In genomic region chr2:58535233-58535632, GRCm38 (mm10) we compare ENCODE assay signal across 16 mouse cellular contexts. TPM values are rescaled to one million over a fixed set of nuclear protein-coding genes. Genes with fewer than 3 reads are reported as not detected.
DNase-seq lines count a peak whose midpoint lies in the region; ATAC-seq and TF ChIP-seq lines count a peak whose summit lies in the region.
"Had no signal": no experiment of that assay in that cellular context is flagged by ENCODE, and none has a peak within 500 bp of the region (broad histone marks: within the 10 kb centered on the region; RNA-seq: fewer than 3 reads in every experiment).

No protein-coding gene starts in this region.

- TF ChIP-seq POLR2A in small intestine, adult 2 months (IDR thresholded peaks at IDR 0.05; ENCODE audit: low read depth, low read length): no peak

- intact Hi-C loops in heart, postnatal 25 days (cut with DNase I): no loop called here

- H3K27ac ChIP-seq in heart, embryonic 13.5 days (replicated peaks): peak overlapping the region; percentile 94
- peak overlapping the region; percentile 82 for H3K27ac ChIP-seq in small intestine, adult 2 months (ENCODE audit: insufficient read depth, low read depth, low read length)
- no peak overlapping the region for H3K27ac ChIP-seq in hindbrain, postnatal 0 days
- H3K27ac ChIP-seq: midbrain, embryonic 12.5 days; stomach, embryonic 15.5 days had no signal

- H3K9ac ChIP-seq in heart, embryonic 13.5 days: no peak overlapping the region
- H3K9ac ChIP-seq in hindbrain, postnatal 0 days (replicated peaks; ENCODE audit: low read length): no peak overlapping the region
- H3K9ac ChIP-seq: limb, embryonic 12.5 days; midbrain, embryonic 12.5 days; stomach, embryonic 15.5 days had no signal

- peaks cover 16% of the 10 kb centered on the region; the same call in 1 of the 2 replicates for H3K36me3 ChIP-seq in heart, embryonic 13.5 days
- H3K36me3 ChIP-seq in small intestine, adult 2 months (ENCODE audit: control insufficient read depth, insufficient read depth, low read length): no peaks in the 10 kb centered on the region
- H3K36me3 ChIP-seq in hindbrain, postnatal 0 days (ENCODE audit: insufficient read depth, low read length): no peaks in the 10 kb centered on the region
- H3K36me3 ChIP-seq: midbrain, embryonic 12.5 days; stomach, embryonic 15.5 days had no signal

- TF ChIP-seq CTCF in small intestine, adult 2 months (IDR thresholded peaks at IDR 0.05; ENCODE audit: extremely low read depth, insufficient read length, insufficient replicate concordance, low read depth, low read length): no peak
- no peak for TF ChIP-seq CTCF in hindbrain, postnatal 0 days (IDR thresholded peaks at IDR 0.05; ENCODE audit: low read depth)

- no peak for DNase-seq in heart, postnatal 25 days (ENCODE audit: low spot score)
- DNase-seq in kidney, adult 8-10 months: peak; percentile 82 to 89
- DNase-seq in kidney, postnatal 4 days: peak; percentile 31 to 63
- DNase-seq in T-cell, adult 2 months (ENCODE audit: low spot score): no peak
- no peak for DNase-seq in ovary, postnatal 10 days (ENCODE audit: low spot score)
- no peak for DNase-seq in hindbrain, postnatal 0 days (ENCODE audit: low spot score)
- DNase-seq: lung, postnatal 14 days; right cerebral cortex, postnatal 4 days; thymus, postnatal 25 days had no signal

- no peaks in the 10 kb centered on the region for H3K9me3 ChIP-seq in heart, embryonic 13.5 days
- H3K9me3 ChIP-seq in hindbrain, postnatal 0 days (ENCODE audit: low read length): no peaks in the 10 kb centered on the region
- H3K9me3 ChIP-seq: limb, embryonic 12.5 days; midbrain, embryonic 12.5 days; stomach, embryonic 15.5 days had no signal

- peaks cover 100% of the 10 kb centered on the region for H3K4me1 ChIP-seq in heart, embryonic 13.5 days
- peaks cover 26% of the 10 kb centered on the region for H3K4me1 ChIP-seq in small intestine, adult 2 months (ENCODE audit: control insufficient read depth, insufficient read depth, insufficient read length, low read length)
- H3K4me1 ChIP-seq in hindbrain, postnatal 0 days (ENCODE audit: insufficient read depth, low read length): peaks cover 37% of the 10 kb centered on the region

- peak overlapping the region; percentile 32 for H3K4me2 ChIP-seq in heart, embryonic 13.5 days
- no peak overlapping the region for H3K4me2 ChIP-seq in hindbrain, postnatal 0 days (ENCODE audit: low read depth, low read length)
- H3K4me2 ChIP-seq: limb, embryonic 12.5 days; midbrain, embryonic 12.5 days; stomach, embryonic 15.5 days had no signal

- no peak for ATAC-seq in heart, embryonic 13.5 days (ENCODE audit: extremely low read depth, insufficient number of reproducible peaks, low FRiP score, low TSS enrichment)
- no peak for ATAC-seq in hindbrain, postnatal 0 days

- WGBS in heart, embryonic 13.5 days: 24% methylated on average over 8 of the region's 8 CpGs
- WGBS in small intestine, adult 2 months: 32% methylated on average over 8 of the region's 8 CpGs
- 83% methylated on average over 8 of the region's 8 CpGs for WGBS in hindbrain, postnatal 0 days

- no peaks in the 10 kb centered on the region for H3K27me3 ChIP-seq in heart, embryonic 13.5 days (replicated peaks)
- H3K27me3 ChIP-seq in small intestine, adult 2 months (ENCODE audit: control insufficient read depth, insufficient read depth, low read length): no peaks in the 10 kb centered on the region
- H3K27me3 ChIP-seq in hindbrain, postnatal 0 days (ENCODE audit: insufficient read depth, low read length): no peaks in the 10 kb centered on the region
- H3K27me3 ChIP-seq: limb, embryonic 12.5 days; midbrain, embryonic 12.5 days; stomach, embryonic 15.5 days had no signal

- no peak overlapping the region for H3K4me3 ChIP-seq in heart, embryonic 13.5 days
- no peak overlapping the region for H3K4me3 ChIP-seq in small intestine, adult 2 months (ENCODE audit: low read depth, low read length)
- H3K4me3 ChIP-seq in hindbrain, postnatal 0 days (ENCODE audit: low read length): no peak overlapping the region
- H3K4me3 ChIP-seq: limb, embryonic 12.5 days; midbrain, embryonic 12.5 days; stomach, embryonic 15.5 days had no signal

RNA-seq across cellular contexts. Expression of gene Acvr1, which starts 31.7 kb away (rescaled TPM):
- polyA plus RNA-seq in heart, embryonic 13.5 days (2015; fragmentation: Nextera tagmentation; extraction: Ambion mirVana): 9.2 and 9.8 TPM in 2 replicates
- total RNA-seq in heart, postnatal 25 days (2021): 10 to 100 TPM; 16.0 to 19.5 TPM
- polyA plus RNA-seq in small intestine, adult 2 months (2012; rRNA removed): 1.2 and 3.1 TPM in 2 replicates
- total RNA-seq in hindbrain, postnatal 0 days (2014; rRNA removed): 11.5 and 12.5 TPM in 2 replicates
- 4.9 and 5.0 TPM in 2 replicates for polyA plus RNA-seq in hindbrain, postnatal 0 days (2015; fragmentation: Nextera tagmentation; extraction: Ambion mirVana)
- total RNA-seq: MEL had no signal

RNA-seq across cellular contexts. Expression of gene Upp2, which starts 31.9 kb away (rescaled TPM):
- polyA plus RNA-seq in heart, embryonic 13.5 days (2015; fragmentation: Nextera tagmentation; extraction: Ambion mirVana): 6.4 and 7.6 TPM in 2 replicates
- total RNA-seq in heart, postnatal 25 days (2021): 1 to 10 TPM; 3.1 to 3.8 TPM
- polyA plus RNA-seq in small intestine, adult 2 months (2012; rRNA removed): 4.0 and 7.6 TPM in 2 replicates
- 6.8 and 7.8 TPM in 2 replicates for total RNA-seq in hindbrain, postnatal 0 days (2014; rRNA removed)
- 10.4 and 11.8 TPM in 2 replicates for polyA plus RNA-seq in hindbrain, postnatal 0 days (2015; fragmentation: Nextera tagmentation; extraction: Ambion mirVana)
- total RNA-seq: hematopoietic stem cell, adult 5-6 weeks; MEL had no signal

Comparison
In these comparisons a context has a peak if more than half of its experiments do, and no peak if none do; other contexts are left out.
1. DNase-seq: peak in kidney, adult 8-10 months (2 of 2) and kidney, postnatal 4 days (2 of 2); none in heart, postnatal 25 days (single experiment), T-cell, adult 2 months (single experiment), ovary, postnatal 10 days (single experiment) and hindbrain, postnatal 0 days (single experiment).